Mouse (Mus musculus) testis, adult 2 months (tissue): ENCODE measurements at regions not wholly inside any gene's neighbourhood (a gene's known extent, or its start where the extent isn't known, plus 50 kb on each side); places are given as distances from the start of the nearest gene placed in this dataset.

Experiments
- H3K27ac ChIP-seq: fragments of 200-500 bp; 2 replicates; pipeline ENCODE4 v1.5.1; 2012; ENCODE audit warnings: low read depth, low read length; ENCODE audit not compliant: control insufficient read depth, insufficient read depth
- H3K27me3 ChIP-seq: fragments of 200-500 bp; 2 replicates; pipeline ENCODE4 v1.6.1; 2012; ENCODE audit warnings: mild to moderate bottlenecking, low read length, moderate library complexity; ENCODE audit not compliant: control insufficient read depth, insufficient read depth
- H3K36me3 ChIP-seq: fragments of 200-500 bp; 2 replicates; pipeline ENCODE4 v1.6.1; 2012; ENCODE audit warnings: mild to moderate bottlenecking, low read length; ENCODE audit not compliant: control insufficient read depth, insufficient read depth
- H3K4me1 ChIP-seq: fragments of 200-500 bp; 2 replicates; pipeline ENCODE4 v1.6.1; 2012; ENCODE audit warnings: low read length; ENCODE audit not compliant: control insufficient read depth, insufficient read depth
- H3K4me3 ChIP-seq: fragments of 200-500 bp; 2 replicates; pipeline ENCODE4 v1.5.1; 2012; ENCODE audit warnings: low read depth, mild to moderate bottlenecking, low read length, moderate library complexity, mixed read lengths; ENCODE audit not compliant: control insufficient read depth
- CTCF ChIP-seq: fragments of 200-500 bp; IDR thresholded peaks from 2 replicates; pipeline ENCODE4 v1.5.1; 2012; ENCODE audit warnings: low read depth, mild to moderate bottlenecking, inconsistent platforms, low read length, moderate library complexity; ENCODE audit not compliant: control insufficient read depth, insufficient read depth, insufficient replicate concordance
- POLR2A ChIP-seq: fragments of 200-500 bp; IDR thresholded peaks from 2 replicates; pipeline ENCODE4 v1.6.1; 2012; ENCODE audit warnings: low read depth, mild to moderate bottlenecking, inconsistent platforms, low read length, moderate library complexity; ENCODE audit not compliant: control insufficient read depth

- TF ChIP-seq POLR2A: no peak
- no peak for TF ChIP-seq CTCF
- Histone ChIP-seq H3K27ac (no peak overlapping the region), H3K36me3 (no peaks in the 10 kb centered on the region), H3K4me1 (no peaks in the 10 kb centered on the region), H3K27me3 (no peaks in the 10 kb centered on the region), H3K4me3 (no peak overlapping the region)
Observed at GRCm38 (mm10) chr9:113394320-113394719, 313.7 kb downstream of the Pdcd6ip start.

DNA sequence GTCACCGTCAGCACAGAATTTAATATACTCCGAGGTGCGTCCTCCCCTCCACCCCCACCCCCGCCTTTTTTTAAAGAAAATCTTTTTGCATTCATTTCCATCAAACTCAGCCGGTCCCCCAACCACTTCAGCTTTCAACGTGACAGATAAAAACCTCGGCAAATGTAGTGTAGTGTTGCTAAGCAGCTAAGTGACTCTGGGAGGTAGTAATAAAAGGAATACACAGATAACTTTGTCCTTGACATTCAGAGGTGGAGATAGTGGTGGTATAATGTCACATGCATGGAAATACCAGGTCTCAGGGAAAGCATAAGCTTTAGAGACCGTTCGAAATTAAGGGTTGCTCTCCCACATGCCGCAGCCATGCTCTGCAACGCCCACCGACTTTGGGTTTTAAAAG, 320.7 kb downstream of the Pdcd6ip start:
- H3K27me3 ChIP-seq: no peaks in the 10 kb centered on the region

DNA sequence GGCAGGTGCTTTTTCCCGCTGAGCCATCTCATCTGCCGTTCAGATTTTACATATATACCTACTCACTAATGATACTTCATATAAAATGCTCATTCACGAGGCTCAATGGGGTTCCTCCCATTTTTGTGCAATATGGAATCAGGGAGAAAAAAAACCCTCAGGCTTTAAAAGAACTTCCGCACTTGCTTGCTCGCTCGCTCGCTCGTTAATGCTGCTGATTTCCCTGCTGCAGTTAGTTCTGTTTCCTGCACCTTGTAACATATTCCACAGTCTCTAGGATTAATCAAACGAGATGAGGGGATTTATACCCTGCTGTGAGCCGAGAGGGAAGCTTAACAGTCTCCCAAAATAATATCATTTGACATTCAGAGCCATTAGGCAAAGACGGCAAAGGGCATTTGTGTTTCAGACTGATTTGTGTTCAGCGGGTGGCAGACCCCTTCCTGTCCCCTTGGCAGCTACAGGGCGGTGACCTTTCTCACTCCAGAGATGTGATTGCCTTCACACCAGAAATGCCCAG, 326.4 kb downstream of the Pdcd6ip start:
- TF ChIP-seq CTCF: no peak
- TF ChIP-seq POLR2A: no peak
- H3K27ac ChIP-seq: no peak overlapping the region
- H3K4me1 ChIP-seq: peaks cover 3% of the 10 kb centered on the region; the same call in 1 of the 2 replicates
- H3K27me3 ChIP-seq: no peaks in the 10 kb centered on the region
- no peak overlapping the region for H3K4me3 ChIP-seq
- H3K36me3 ChIP-seq: no peaks in the 10 kb centered on the region

More for the DNA sequence above, 320.7 kb downstream of the Pdcd6ip start:
- no peak overlapping the region for H3K27ac ChIP-seq
- H3K4me3 ChIP-seq: no peak overlapping the region
- no peaks in the 10 kb centered on the region for H3K36me3 ChIP-seq
- TF ChIP-seq POLR2A (no peak), CTCF (no peak)
- H3K4me1 ChIP-seq: no peaks in the 10 kb centered on the region

GRCm38 (mm10) chr9:113380408-113381129, 327.5 kb downstream of the Pdcd6ip start:
- TF ChIP-seq CTCF: no peak
- no peaks in the 10 kb centered on the region for H3K36me3 ChIP-seq
- no peak overlapping the region for H3K27ac ChIP-seq
- H3K4me3 ChIP-seq: no peak overlapping the region
- peaks cover 7% of the 10 kb centered on the region for H3K4me1 ChIP-seq
- H3K27me3 ChIP-seq: no peaks in the 10 kb centered on the region

GRCm38 (mm10) chr9:113378525-113378924, 329.5 kb downstream of the Pdcd6ip start:
- Histone ChIP-seq H3K4me1 (peaks cover 7% of the 10 kb centered on the region), H3K27ac (no peak overlapping the region), H3K27me3 (no peaks in the 10 kb centered on the region), H3K36me3 (no peaks in the 10 kb centered on the region), H3K4me3 (no peak overlapping the region)
- no peak for TF ChIP-seq CTCF
- TF ChIP-seq POLR2A: no peak

- Histone ChIP-seq H3K4me3 (no peak overlapping the region), H3K27ac (no peak overlapping the region), H3K36me3 (no peaks in the 10 kb centered on the region), H3K27me3 (no peaks in the 10 kb centered on the region), H3K4me1 (peaks cover 3% of the 10 kb centered on the region)
- TF ChIP-seq CTCF (no peak), POLR2A (no peak)
Observed at GRCm38 (mm10) chr9:113371718-113372306, 336.2 kb downstream of the Pdcd6ip start.

- H3K27ac ChIP-seq: no peak overlapping the region
- H3K36me3 ChIP-seq: no peaks in the 10 kb centered on the region
- H3K4me1 ChIP-seq: no peaks in the 10 kb centered on the region
- TF ChIP-seq POLR2A: no peak
- H3K27me3 ChIP-seq: no peaks in the 10 kb centered on the region
- no peak overlapping the region for H3K4me3 ChIP-seq
Observed at GRCm38 (mm10) chr9:113347942-113348341, 360.1 kb downstream of the Pdcd6ip start.
